ENCODE assay signal across 9 mouse cellular contexts in the genomic region with DNA sequence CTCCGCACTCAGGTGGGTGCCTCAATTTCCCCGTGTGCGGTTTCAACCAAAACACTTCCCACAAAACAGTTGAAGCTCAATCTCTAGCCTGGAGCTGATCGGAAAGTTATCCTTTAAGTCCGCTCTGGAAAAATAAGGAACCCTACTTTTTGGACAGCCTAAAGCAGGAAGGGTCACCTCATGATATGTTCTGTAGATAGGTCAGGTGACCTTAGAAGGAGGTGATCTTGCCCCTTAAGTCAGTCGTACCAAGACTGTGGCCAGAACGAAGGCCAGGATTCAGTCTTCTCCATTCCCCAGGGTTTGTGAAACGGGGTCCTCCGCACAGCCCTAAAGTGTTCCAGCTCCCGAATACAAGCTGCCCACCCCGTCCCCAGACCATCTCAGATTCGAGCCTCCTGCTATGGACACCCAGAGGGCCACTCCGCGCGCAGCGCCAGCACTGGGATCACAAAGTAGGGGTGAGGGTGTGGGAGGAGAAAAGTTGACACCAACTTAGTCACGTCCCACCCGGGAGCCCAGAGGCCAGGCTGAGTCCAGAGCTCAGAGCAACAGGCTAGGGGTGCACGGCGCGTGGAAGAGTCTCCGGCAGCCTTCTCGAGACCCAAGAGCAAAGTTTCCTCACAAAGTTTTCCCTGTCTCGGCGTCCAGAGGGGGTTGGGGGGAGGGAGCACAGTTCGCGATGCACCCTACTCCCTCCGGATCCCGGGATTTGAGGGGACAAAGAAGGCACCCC. TPM values are rescaled to one million over a fixed set of nuclear protein-coding genes. Genes with fewer than 3 reads are reported as not detected.
DNase-seq lines count a peak whose midpoint lies in the region; ATAC-seq and TF ChIP-seq lines count a peak whose summit lies in the region.
"Had no signal": no experiment of that assay in that cellular context is flagged by ENCODE, and none has a peak within 500 bp of the region (broad histone marks: within the 10 kb centered on the region; RNA-seq: fewer than 3 reads in every experiment).

No protein-coding gene starts in this region.

- peaks cover 41% of the 10 kb centered on the region for H3K27me3 ChIP-seq in erythroblast, embryonic 14.5 days (ENCODE audit: control insufficient read depth)

- TF ChIP-seq CTCF in bone marrow, adult 2 months (IDR thresholded peaks at IDR 0.05; ENCODE audit: control insufficient read depth, insufficient read depth, low read length), result no peak

- peak; percentile 55 for DNase-seq in heart, adult 8-10 months (ENCODE audit: low spot score)
- peak; percentile 57 for DNase-seq in kidney, adult 9 months
- peak; percentile 72 for DNase-seq in lung, postnatal 10 days
- no peak for DNase-seq in left cerebral cortex, adult 9 months (ENCODE audit: low spot score in 2 of 2)

- 6% methylated on average over 29 of the region's 29 CpGs for WGBS in bone marrow, adult 2 months

- H3K9me3 ChIP-seq in erythroblast, embryonic 14.5 days (ENCODE audit: control insufficient read depth, low read length), result no peaks in the 10 kb centered on the region
- H3K9me3 ChIP-seq: G1E had no signal

- no peak for TF ChIP-seq POLR2A in bone marrow, adult 2 months (IDR thresholded peaks at IDR 0.05; ENCODE audit: borderline replicate concordance, control insufficient read depth, low read depth, low read length)

- no peak for ATAC-seq in erythroblast, adult 5-6 weeks (replicated peaks; ENCODE audit: low FRiP score, poor library complexity, severe bottlenecking)
- no peak for ATAC-seq in inflammation-experienced regulatory T-cells, adult 6 months

- H3K4me3 ChIP-seq in erythroblast, embryonic 14.5 days (replicated peaks), result peak overlapping the region; percentile 59
- peak overlapping the region; percentile 76 for H3K4me3 ChIP-seq in bone marrow, adult 2 months (replicated peaks; ENCODE audit: control insufficient read depth, low read depth, low read length)

- H3K36me3 ChIP-seq in erythroblast, embryonic 14.5 days (ENCODE audit: control insufficient read depth), result no peaks in the 10 kb centered on the region; the same call in 1 of the 2 replicates
- H3K36me3 ChIP-seq: G1E had no signal

- peak overlapping the region; percentile 80 for H3K27ac ChIP-seq in bone marrow, adult 2 months (ENCODE audit: control insufficient read depth, insufficient read depth, low read depth, low read length, poor library complexity)

- no peaks in the 10 kb centered on the region for H3K4me1 ChIP-seq in erythroblast, embryonic 14.5 days (ENCODE audit: control insufficient read depth)
- H3K4me1 ChIP-seq in bone marrow, adult 2 months (ENCODE audit: control insufficient read depth, insufficient read depth, low read length), result no peaks in the 10 kb centered on the region

RNA-seq across cellular contexts. Expression of gene Sdc4, which starts 1.2 kb away (rescaled TPM):
- 0.03 TPM in 1 of 2 replicates, not detected in the other for polyA plus RNA-seq in erythroblast, embryonic 14.5 days (2012)
- 0.38 and 0.42 TPM in 2 replicates for total RNA-seq in erythroblast, adult 5-6 weeks (2015; ENCODE audit: low replicate concordance)
- total RNA-seq in erythroblast, adult 5-6 weeks (2017; ENCODE audit: low replicate concordance), result 0.09 and 0.98 TPM in 2 replicates
- polyA plus RNA-seq in bone marrow, adult 2 months (2011; ENCODE audit: insufficient read depth, insufficient read length, low replicate concordance, missing spikeins), result 12.6 and 22.1 TPM in 2 replicates
- total RNA-seq in heart, adult 8-10 months (2022), result 10 to 100 TPM; 14.9 to 23.0 (median 20.7) TPM
- 10 to 100 TPM; 12.0 to 42.7 (median 41.8) TPM for polyA plus RNA-seq in inflammation-experienced regulatory T-cells, adult 6 months (2017; shearing (Covaris generic))
- polyA plus RNA-seq: G1E had no signal

RNA-seq across cellular contexts. Expression of gene Sys1, which starts 14.3 kb away (rescaled TPM):
- 7.9 and 10.3 TPM in 2 replicates for polyA plus RNA-seq in erythroblast, embryonic 14.5 days (2012)
- total RNA-seq in erythroblast, adult 5-6 weeks (2015; ENCODE audit: low replicate concordance), result 7.1 and 9.8 TPM in 2 replicates
- 3.7 and 17.0 TPM in 2 replicates for total RNA-seq in erythroblast, adult 5-6 weeks (2017; ENCODE audit: low replicate concordance)
- 10.1 and 26.7 TPM in 2 replicates for polyA plus RNA-seq in bone marrow, adult 2 months (2011; ENCODE audit: insufficient read depth, insufficient read length, low replicate concordance, missing spikeins)
- 10 to 100 TPM; 25.2 to 28.5 (median 25.8) TPM for total RNA-seq in heart, adult 8-10 months (2022)
- polyA plus RNA-seq in inflammation-experienced regulatory T-cells, adult 6 months (2017; shearing (Covaris generic)), result 10 to 100 TPM; 10.4 to 35.1 (median 25.4) TPM

RNA-seq across cellular contexts. Expression of gene Gm20458, which starts 18.3 kb away (rescaled TPM):
- polyA plus RNA-seq in erythroblast, embryonic 14.5 days (2012), result not detected in 2 replicates
- not detected in 2 replicates for total RNA-seq in erythroblast, adult 5-6 weeks (2015; ENCODE audit: low replicate concordance)
- total RNA-seq in erythroblast, adult 5-6 weeks (2017; ENCODE audit: low replicate concordance), result not detected in 2 replicates
- polyA plus RNA-seq in bone marrow, adult 2 months (2011; ENCODE audit: insufficient read depth, insufficient read length, low replicate concordance, missing spikeins), result not detected in 2 replicates
- total RNA-seq in heart, adult 8-10 months (2022), result 1 to 10 TPM; 3.6 to 6.7 (median 5.5) TPM
- polyA plus RNA-seq in inflammation-experienced regulatory T-cells, adult 6 months (2017; shearing (Covaris generic)), result 1 to 10 TPM in 1 of 3 experiments, not detected in 2; 4.5 TPM

RNA-seq across cellular contexts. Expression of gene Trp53tg5, which starts 31.0 kb away (rescaled TPM):
- polyA plus RNA-seq in erythroblast, embryonic 14.5 days (2012), result not detected in 2 replicates
- total RNA-seq in erythroblast, adult 5-6 weeks (2015; ENCODE audit: low replicate concordance), result not detected in 2 replicates
- not detected in 2 replicates for total RNA-seq in erythroblast, adult 5-6 weeks (2017; ENCODE audit: low replicate concordance)
- polyA plus RNA-seq in bone marrow, adult 2 months (2011; ENCODE audit: insufficient read depth, insufficient read length, low replicate concordance, missing spikeins), result not detected in 2 replicates
- total RNA-seq in heart, adult 8-10 months (2022), result not detected
- polyA plus RNA-seq in inflammation-experienced regulatory T-cells, adult 6 months (2017; shearing (Covaris generic)), result not detected
- total RNA-seq: G1E had no signal
- polyA plus RNA-seq: G1E had no signal

RNA-seq across cellular contexts. Expression of gene Matn4, which starts 37.5 kb away (rescaled TPM):
- polyA plus RNA-seq in erythroblast, embryonic 14.5 days (2012), result not detected in 2 replicates
- total RNA-seq in erythroblast, adult 5-6 weeks (2015; ENCODE audit: low replicate concordance), result not detected in 2 replicates
- total RNA-seq in erythroblast, adult 5-6 weeks (2017; ENCODE audit: low replicate concordance), result not detected in 2 replicates
- 0.86 and 1.2 TPM in 2 replicates for polyA plus RNA-seq in bone marrow, adult 2 months (2011; ENCODE audit: insufficient read depth, insufficient read length, low replicate concordance, missing spikeins)
- under 1 TPM; 0.25 to 0.50 (median 0.29) TPM for total RNA-seq in heart, adult 8-10 months (2022)
- polyA plus RNA-seq in inflammation-experienced regulatory T-cells, adult 6 months (2017; shearing (Covaris generic)), result under 1 TPM in 1 of 3 experiments, not detected in 2; 0.21 TPM
- polyA plus RNA-seq: G1E had no signal

Comparison
In these comparisons a context has a peak if more than half of its experiments do, and no peak if none do; other contexts are left out.
1. DNase-seq: peak in heart, adult 8-10 months (single experiment), kidney, adult 9 months (single experiment) and lung, postnatal 10 days (single experiment); none in left cerebral cortex, adult 9 months (0 of 2).
2. RNA of gene Sdc4, which starts 1.2 kb away (polyA plus RNA-seq): 12.0 to 42.7 TPM in inflammation-experienced regulatory T-cells, adult 6 months and 12.6 to 22.1 TPM in bone marrow, adult 2 months; 0.03 TPM in erythroblast, embryonic 14.5 days; every median in the first group is over 10 times any median in the second.